Mouse (Mus musculus): ENCODE data around the gene Ndufa4l2. TPM values are rescaled to one million over a fixed set of nuclear protein-coding genes. Genes with fewer than 3 reads are reported as not detected.

Ndufa4l2 gene
- 5.2 and 5.8 TPM in 2 replicates for polyA plus RNA-seq (2016; fragmentation: Nextera tagmentation; extraction: Ambion mirVana)

GRCm38 (mm10) chr10:127514764-127515163 is at the start of gene Ndufa4l2:
Ndufa4l2 (plus strand) TSS chr10:127514967.
- no peak for DNase-seq (ENCODE audit: low spot score)
- peaks cover 100% of the 10 kb centered on the region for H3K27me3 ChIP-seq (ENCODE audit: low read depth, poor library complexity, severe bottlenecking)
- peaks cover 30% of the 10 kb centered on the region for H3K36me3 ChIP-seq
- WGBS: 4% methylated on average over 6 of the region's 6 CpGs
- H3K9me3 ChIP-seq (replicated peaks): 0 out of 2 replicates have a peak, but pooled peaks cover 9% of the 10 kb centered on the region
- H3K4me3 ChIP-seq: peak within 1 kb of the TSS; percentile 62
- H3K4me1 ChIP-seq: peaks cover 90% of the 10 kb centered on the region
- H3K27ac ChIP-seq (replicated peaks): peak within 1 kb of the TSS; percentile 89

- no peak for DNase-seq (ENCODE audit: low spot score)
- no peaks in the 10 kb centered on the region for H3K27me3 ChIP-seq (ENCODE audit: low read depth, poor library complexity, severe bottlenecking)
- no peak overlapping the region for H3K27ac ChIP-seq (replicated peaks)
- H3K36me3 ChIP-seq: peaks cover 65% of the 10 kb centered on the region
- H3K4me1 ChIP-seq: peaks cover 5% of the 10 kb centered on the region; the same call in 1 of the 2 replicates
- 73% methylated on average over 15 of the region's 15 CpGs for WGBS
- H3K9me3 ChIP-seq (replicated peaks): no peaks in the 10 kb centered on the region
- H3K4me3 ChIP-seq: no peak overlapping the region
These were observed 43.3 kb upstream of the Ndufa4l2 start for GRCm38 (mm10) chr10:127471281-127471988.

- no peak overlapping the region for H3K27ac ChIP-seq (replicated peaks)
- 89% methylated on average over 9 of the region's 9 CpGs for WGBS
- H3K9me3 ChIP-seq (replicated peaks): no peaks in the 10 kb centered on the region
- H3K4me3 ChIP-seq: no peak overlapping the region
- H3K36me3 ChIP-seq: peaks cover 69% of the 10 kb centered on the region
- H3K4me1 ChIP-seq: peaks cover 5% of the 10 kb centered on the region; the same call in 1 of the 2 replicates
- DNase-seq (ENCODE audit: low spot score): no peak
- no peaks in the 10 kb centered on the region for H3K27me3 ChIP-seq (ENCODE audit: low read depth, poor library complexity, severe bottlenecking)
These were observed 42.0 kb upstream of the Ndufa4l2 start for GRCm38 (mm10) chr10:127472722-127473121.

- H3K36me3 ChIP-seq: peaks cover 69% of the 10 kb centered on the region
- WGBS: 95% methylated on average over 4 of the region's 4 CpGs
These were observed 39.6 kb upstream of the Ndufa4l2 start for GRCm38 (mm10) chr10:127475175-127475574.

GRCm38 (mm10) chr10:127476541-127476940 is 38.2 kb upstream of the Ndufa4l2 start:
- Histone ChIP-seq H3K9me3 (replicated peaks) (no peaks in the 10 kb centered on the region), H3K27me3 (ENCODE audit: low read depth, poor library complexity, severe bottlenecking) (no peaks in the 10 kb centered on the region), H3K36me3 (peaks cover 61% of the 10 kb centered on the region), H3K4me3 (no peak overlapping the region), H3K4me1 (0 out of 2 replicates have a peak, but pooled peaks cover under 1% of the 10 kb centered on the region), H3K27ac (replicated peaks) (no peak overlapping the region)
- 76% methylated on average over 3 of the region's 3 CpGs for WGBS
- DNase-seq (ENCODE audit: low spot score): no peak

More at GRCm38 (mm10) chr10:127475175-127475574, 39.6 kb upstream of the Ndufa4l2 start:
- no peak overlapping the region for H3K4me3 ChIP-seq
- no peaks in the 10 kb centered on the region for H3K27me3 ChIP-seq (ENCODE audit: low read depth, poor library complexity, severe bottlenecking)
- H3K27ac ChIP-seq (replicated peaks): no peak overlapping the region
- H3K9me3 ChIP-seq (replicated peaks): no peaks in the 10 kb centered on the region
- DNase-seq (ENCODE audit: low spot score): no peak
- peaks cover 5% of the 10 kb centered on the region; the same call in 1 of the 2 replicates for H3K4me1 ChIP-seq

GRCm38 (mm10) chr10:127477301-127477700 is 37.5 kb upstream of the Ndufa4l2 start:
- no peak overlapping the region for H3K27ac ChIP-seq (replicated peaks)
- H3K27me3 ChIP-seq (ENCODE audit: low read depth, poor library complexity, severe bottlenecking): no peaks in the 10 kb centered on the region

GRCm38 (mm10) chr10:127479131-127479530 is 35.6 kb upstream of the Ndufa4l2 start:
- no peak overlapping the region for H3K27ac ChIP-seq (replicated peaks)
- no peaks in the 10 kb centered on the region for H3K27me3 ChIP-seq (ENCODE audit: low read depth, poor library complexity, severe bottlenecking)
- no peaks in the 10 kb centered on the region for H3K9me3 ChIP-seq (replicated peaks)
- H3K4me1 ChIP-seq: no peaks in the 10 kb centered on the region
- H3K36me3 ChIP-seq: peaks cover 57% of the 10 kb centered on the region
- DNase-seq (ENCODE audit: low spot score): no peak
- 96% methylated on average over 4 of the region's 4 CpGs for WGBS
- H3K4me3 ChIP-seq: no peak overlapping the region

More at GRCm38 (mm10) chr10:127477301-127477700, 37.5 kb upstream of the Ndufa4l2 start:
- DNase-seq (ENCODE audit: low spot score): no peak
- no peak overlapping the region for H3K4me3 ChIP-seq
- H3K9me3 ChIP-seq (replicated peaks): no peaks in the 10 kb centered on the region
- no peaks in the 10 kb centered on the region for H3K4me1 ChIP-seq
- peaks cover 60% of the 10 kb centered on the region for H3K36me3 ChIP-seq
- 88% methylated on average over 7 of the region's 7 CpGs for WGBS

GRCm38 (mm10) chr10:127480833-127481813 is 33.6 kb upstream of the Ndufa4l2 start:
- Histone ChIP-seq H3K36me3 (peaks cover 63% of the 10 kb centered on the region), H3K27me3 (ENCODE audit: low read depth, poor library complexity, severe bottlenecking) (no peaks in the 10 kb centered on the region), H3K4me3 (no peak overlapping the region), H3K9me3 (replicated peaks) (no peaks in the 10 kb centered on the region), H3K4me1 (no peaks in the 10 kb centered on the region), H3K27ac (replicated peaks) (no peak overlapping the region)
- DNase-seq (ENCODE audit: low spot score): no peak
- WGBS: 89% methylated on average over 19 of the region's 19 CpGs

- Histone ChIP-seq H3K27me3 (ENCODE audit: low read depth, poor library complexity, severe bottlenecking) (no peaks in the 10 kb centered on the region), H3K36me3 (peaks cover 72% of the 10 kb centered on the region), H3K27ac (replicated peaks) (no peak overlapping the region), H3K9me3 (replicated peaks) (no peaks in the 10 kb centered on the region), H3K4me3 (no peak overlapping the region), H3K4me1 (no peaks in the 10 kb centered on the region)
- DNase-seq (ENCODE audit: low spot score): no peak
- WGBS: 94% methylated on average over 10 of the region's 10 CpGs
These were observed 29.5 kb upstream of the Ndufa4l2 start for GRCm38 (mm10) chr10:127485235-127485634.

GRCm38 (mm10) chr10:127488856-127489255 is 25.9 kb upstream of the Ndufa4l2 start:
- Histone ChIP-seq H3K9me3 (replicated peaks) (no peaks in the 10 kb centered on the region), H3K27ac (replicated peaks) (no peak overlapping the region), H3K4me1 (peaks cover 8% of the 10 kb centered on the region), H3K4me3 (no peak overlapping the region), H3K36me3 (peaks cover 88% of the 10 kb centered on the region), H3K27me3 (ENCODE audit: low read depth, poor library complexity, severe bottlenecking) (no peaks in the 10 kb centered on the region)
- DNase-seq (ENCODE audit: low spot score): no peak
- WGBS: 90% methylated on average over 7 of the region's 7 CpGs

- Histone ChIP-seq H3K36me3 (peaks cover 88% of the 10 kb centered on the region), H3K27me3 (ENCODE audit: low read depth, poor library complexity, severe bottlenecking) (no peaks in the 10 kb centered on the region), H3K9me3 (replicated peaks) (no peaks in the 10 kb centered on the region), H3K4me3 (no peak overlapping the region), H3K27ac (replicated peaks) (no peak overlapping the region), H3K4me1 (peaks cover 8% of the 10 kb centered on the region)
- 87% methylated on average over 18 of the region's 18 CpGs for WGBS
- DNase-seq (ENCODE audit: low spot score): no peak
These were observed 24.3 kb upstream of the Ndufa4l2 start for GRCm38 (mm10) chr10:127490160-127491127.

- WGBS: 73% methylated on average over 8 of the region's 8 CpGs
- no peaks in the 10 kb centered on the region for H3K9me3 ChIP-seq (replicated peaks)
- H3K27ac ChIP-seq (replicated peaks): no peak overlapping the region; the same call in 1 of the 2 replicates
- peaks cover 90% of the 10 kb centered on the region for H3K36me3 ChIP-seq
- DNase-seq (ENCODE audit: low spot score): no peak
- peaks cover 8% of the 10 kb centered on the region for H3K4me1 ChIP-seq
- no peaks in the 10 kb centered on the region for H3K27me3 ChIP-seq (ENCODE audit: low read depth, poor library complexity, severe bottlenecking)
- no peak overlapping the region for H3K4me3 ChIP-seq
These were observed 23.6 kb upstream of the Ndufa4l2 start for GRCm38 (mm10) chr10:127491128-127491512.
